17 mouse cellular contexts compared by ENCODE assay signal in the genomic region with DNA sequence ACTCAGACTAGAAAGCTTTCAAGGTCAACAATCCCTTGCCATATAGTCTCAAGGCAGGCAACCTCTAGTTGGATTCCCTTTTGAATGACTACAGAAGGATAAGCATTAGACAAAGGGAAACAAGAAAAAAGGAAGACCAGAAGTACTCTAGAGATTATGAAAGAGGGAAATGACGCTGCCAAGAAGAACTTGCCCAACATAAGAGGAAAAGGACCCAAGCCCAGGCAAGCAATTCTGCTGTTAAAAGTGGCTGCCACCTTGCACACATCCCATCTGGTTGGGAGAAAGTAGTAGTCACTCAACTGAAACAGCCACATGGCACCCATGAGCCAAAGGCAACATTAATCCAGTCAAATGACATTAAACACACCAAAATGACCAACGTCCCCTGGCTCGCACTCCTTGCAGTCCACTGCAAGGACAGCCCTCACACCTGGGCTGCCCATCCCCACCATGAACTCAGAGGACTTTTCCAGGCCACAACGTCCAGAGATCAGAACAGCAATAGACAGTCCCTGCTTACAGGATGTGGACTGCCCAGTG. TPM values are rescaled to one million over a fixed set of nuclear protein-coding genes. Genes with fewer than 3 reads are reported as not detected.
A peak's percentile ranks its signal among the peaks of the same experiment; 100 is the strongest.
DNase-seq lines count a peak whose midpoint lies in the region; ATAC-seq lines count a peak whose summit lies in the region.
"Had no signal": no experiment of that assay in that cellular context is flagged by ENCODE, and none has a peak within 500 bp of the region (broad histone marks: within the 10 kb centered on the region; RNA-seq: fewer than 3 reads in every experiment).

No protein-coding gene starts in this region.

- H3K27ac ChIP-seq in heart, embryonic 15.5 days = peak overlapping the region; percentile 14; the same call in 1 of the 2 replicates
- peak overlapping the region; percentile 56 for H3K27ac ChIP-seq in liver, embryonic 15.5 days (replicated peaks)
- no peak overlapping the region for H3K27ac ChIP-seq in liver, embryonic 11.5 days (ENCODE audit: low read depth, low read length)
- H3K27ac ChIP-seq: hindbrain, embryonic 12.5 days; intestine, embryonic 15.5 days; limb, embryonic 12.5 days; midbrain, embryonic 12.5 days had no signal

- no peak overlapping the region for H3K4me3 ChIP-seq in heart, embryonic 15.5 days
- no peak overlapping the region for H3K4me3 ChIP-seq in liver, embryonic 15.5 days (replicated peaks)
- H3K4me3 ChIP-seq in liver, embryonic 11.5 days (ENCODE audit: low read depth, low read length) = no peak overlapping the region
- H3K4me3 ChIP-seq: hindbrain, embryonic 12.5 days; intestine, embryonic 15.5 days; limb, embryonic 12.5 days; midbrain, embryonic 12.5 days had no signal

- DNase-seq in heart, postnatal 25 days (ENCODE audit: low spot score) = no peak
- no peak for DNase-seq in liver, embryonic 11.5 days (ENCODE audit: low spot score)
- DNase-seq in gastrocnemius, adult 18-20 months (ENCODE audit: low spot score) = no peak
- DNase-seq: adrenal gland, postnatal 10 days; cerebellum, adult 9-11 months; heart, adult 18-20 months; spleen, adult 18-20 months; thymus, postnatal 14 days had no signal

- H3K4me1 ChIP-seq in heart, embryonic 15.5 days (replicated peaks) = peaks cover 64% of the 10 kb centered on the region
- H3K4me1 ChIP-seq in liver, embryonic 15.5 days (replicated peaks) = peaks cover 75% of the 10 kb centered on the region
- H3K4me1 ChIP-seq in liver, embryonic 11.5 days (replicated peaks; ENCODE audit: control insufficient read depth, insufficient read depth, low read length) = peaks cover 50% of the 10 kb centered on the region

- H3K36me3 ChIP-seq in heart, embryonic 15.5 days = no peaks in the 10 kb centered on the region
- no peaks in the 10 kb centered on the region for H3K36me3 ChIP-seq in liver, embryonic 15.5 days (replicated peaks)
- H3K36me3 ChIP-seq in liver, embryonic 11.5 days (ENCODE audit: control insufficient read depth, insufficient read depth, low read length) = no peaks in the 10 kb centered on the region
- H3K36me3 ChIP-seq: hindbrain, embryonic 12.5 days; intestine, embryonic 15.5 days; limb, embryonic 12.5 days; midbrain, embryonic 12.5 days had no signal

- ATAC-seq in heart, embryonic 15.5 days (replicated peaks; ENCODE audit: insufficient number of reproducible peaks, insufficient read depth, low FRiP score, low read depth) = no peak
- ATAC-seq in liver, embryonic 15.5 days (ENCODE audit: insufficient read depth) = no peak
- ATAC-seq in liver, embryonic 11.5 days (replicated peaks; ENCODE audit: low FRiP score) = no peak
- ATAC-seq in common myeloid progenitor, adult 5-6 weeks (replicated peaks; ENCODE audit: low read depth, poor library complexity, severe bottlenecking) = peak; percentile 50
- ATAC-seq in neutrophil, adult 5-6 weeks (ENCODE audit: extremely low read depth, insufficient number of reproducible peaks, low FRiP score, poor library complexity, severe bottlenecking) = peak; percentile 49
- ATAC-seq: forebrain, embryonic 14.5 days; intestine, embryonic 15.5 days had no signal

- H3K4me2 ChIP-seq in heart, embryonic 15.5 days = no peak overlapping the region
- H3K4me2 ChIP-seq in liver, embryonic 15.5 days = no peak overlapping the region
- no peak overlapping the region for H3K4me2 ChIP-seq in liver, embryonic 11.5 days
- H3K4me2 ChIP-seq: hindbrain, embryonic 12.5 days; intestine, embryonic 15.5 days; limb, embryonic 12.5 days; midbrain, embryonic 12.5 days had no signal

- intact Hi-C loops in heart, postnatal 25 days (cut with DNase I) = no loop called here

- no peak overlapping the region for H3K9ac ChIP-seq in heart, embryonic 15.5 days
- no peak overlapping the region for H3K9ac ChIP-seq in liver, embryonic 15.5 days
- no peak overlapping the region for H3K9ac ChIP-seq in liver, embryonic 11.5 days (ENCODE audit: low read depth, low read length)
- H3K9ac ChIP-seq: hindbrain, embryonic 12.5 days; intestine, embryonic 15.5 days; limb, embryonic 12.5 days; midbrain, embryonic 12.5 days had no signal

- WGBS in heart, embryonic 15.5 days = 77% methylated on average over 4 of the region's 4 CpGs
- 55% methylated on average over 4 of the region's 4 CpGs for WGBS in liver, embryonic 15.5 days (ENCODE audit: insufficient replicate concordance)
- WGBS in liver, embryonic 11.5 days = 75% methylated on average over 4 of the region's 4 CpGs

- H3K9me3 ChIP-seq in heart, embryonic 15.5 days (replicated peaks) = no peaks in the 10 kb centered on the region
- H3K9me3 ChIP-seq in liver, embryonic 15.5 days (replicated peaks) = no peaks in the 10 kb centered on the region
- no peaks in the 10 kb centered on the region for H3K9me3 ChIP-seq in liver, embryonic 11.5 days (ENCODE audit: control insufficient read depth, low read length)
- H3K9me3 ChIP-seq: hindbrain, embryonic 12.5 days; intestine, embryonic 15.5 days; limb, embryonic 12.5 days; midbrain, embryonic 12.5 days had no signal

- H3K27me3 ChIP-seq in heart, embryonic 15.5 days = no peaks in the 10 kb centered on the region
- no peaks in the 10 kb centered on the region for H3K27me3 ChIP-seq in liver, embryonic 15.5 days
- H3K27me3 ChIP-seq in liver, embryonic 11.5 days (replicated peaks; ENCODE audit: control insufficient read depth, insufficient read depth, low read length) = no peaks in the 10 kb centered on the region
- H3K27me3 ChIP-seq: hindbrain, embryonic 12.5 days; intestine, embryonic 15.5 days; limb, embryonic 12.5 days; midbrain, embryonic 12.5 days had no signal

RNA-seq across cellular contexts. Expression of gene Pacsin2, which starts 21.8 kb away (rescaled TPM):
- 59.3 and 75.3 TPM in 2 replicates for polyA plus RNA-seq in heart, embryonic 15.5 days (2015; fragmentation: Nextera tagmentation; extraction: Ambion mirVana)
- total RNA-seq in heart, postnatal 25 days (2021) = 100 to 1,000 TPM; 179 to 215 TPM
- 46.7 and 50.5 TPM in 2 replicates for polyA plus RNA-seq in liver, embryonic 15.5 days (2015; fragmentation: Nextera tagmentation; extraction: Ambion mirVana)
- polyA plus RNA-seq in liver, embryonic 11.5 days (2014; fragmentation: Nextera tagmentation; extraction: Ambion mirVana) = 82.9 and 89.3 TPM in 2 replicates
- total RNA-seq in common myeloid progenitor, adult 5-6 weeks (2017) = 98.3 and 123 TPM in 2 replicates
- total RNA-seq in neutrophil, adult 5-6 weeks (2017) = 66.8 TPM in 2 replicates
- 10 to 100 TPM; 49.4 to 75.6 TPM for total RNA-seq in gastrocnemius, adult 18-20 months (2021)

Comparison
In these comparisons a context has a peak if more than half of its experiments do, and no peak if none do; other contexts are left out.
1. ATAC-seq: peak in common myeloid progenitor, adult 5-6 weeks (single experiment) and neutrophil, adult 5-6 weeks (single experiment); none in heart, embryonic 15.5 days (single experiment), liver, embryonic 15.5 days (single experiment) and liver, embryonic 11.5 days (single experiment).